Mouse (Mus musculus): ENCODE measurements around the gene Itgb3. TPM values are rescaled to one million over a fixed set of nuclear protein-coding genes. Genes with fewer than 3 reads are reported as not detected.

Itgb3 gene
- polyA plus RNA-seq, 1 experiment from 2014 or later: 5.1 TPM

DNA sequence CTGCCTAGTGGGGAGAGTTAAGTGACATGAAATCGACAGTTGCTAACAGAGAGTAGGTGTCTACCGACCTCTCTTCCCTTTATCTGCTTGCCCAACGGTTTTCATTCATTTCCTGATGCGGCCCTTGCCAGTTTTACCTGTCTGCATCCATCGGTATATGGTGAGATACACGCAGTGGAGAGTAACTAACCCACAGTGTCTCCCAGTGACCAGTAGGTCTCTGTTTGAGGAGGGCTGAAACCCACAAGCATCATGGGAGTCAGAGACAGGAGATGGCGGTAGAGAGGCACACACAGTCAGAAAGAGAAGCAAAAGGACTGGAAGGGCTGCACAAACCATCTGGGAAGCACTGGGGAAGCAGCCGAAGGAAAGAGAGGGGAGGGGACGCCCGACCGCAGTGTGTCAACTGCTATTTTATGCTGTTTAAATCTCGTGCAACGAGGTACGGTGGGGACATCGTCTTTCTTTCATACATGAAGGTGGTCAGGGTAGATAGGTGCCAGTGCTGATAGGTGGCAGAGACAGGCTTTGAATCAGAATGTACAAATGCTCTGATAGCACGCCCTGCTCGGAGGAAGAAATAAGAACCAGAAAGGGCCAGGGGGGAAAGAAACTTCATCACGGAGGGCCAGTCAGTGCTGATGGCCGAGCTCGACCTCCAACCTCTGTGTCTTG, 53.9 kb downstream of the Itgb3 start:
- Histone ChIP-seq H3K4me2 (replicated peaks; ENCODE audit: low read depth) (no peak overlapping the region), H3K4me1 (replicated peaks; ENCODE audit: control insufficient read depth, insufficient read depth) (no peaks in the 10 kb centered on the region), H3K36me3 (ENCODE audit: control insufficient read depth, insufficient read depth, low read length) (peaks cover 7% of the 10 kb centered on the region; the same call in 1 of the 2 replicates), H3K27me3 (ENCODE audit: control insufficient read depth, insufficient read depth, low read length) (no peaks in the 10 kb centered on the region), H3K4me3 (ENCODE audit: low read depth, low read length) (no peak overlapping the region), H3K9me3 (ENCODE audit: control insufficient read depth, low read length) (no peaks in the 10 kb centered on the region), H3K9ac (ENCODE audit: low read length) (no peak overlapping the region), H3K27ac (replicated peaks) (no peak overlapping the region)
- WGBS: 75% methylated on average over 20 of the region's 20 CpGs
- no peak for DNase-seq (ENCODE audit: low spot score)
- TF ChIP-seq EP300 (optimal IDR thresholded peaks at IDR 0.05) (no peak), CTCF (IDR thresholded peaks at IDR 0.05; ENCODE audit: low read depth) (peak; percentile 48)
- ATAC-seq (ENCODE audit: low FRiP score, low TSS enrichment): no peak

- no peak overlapping the region for H3K27ac ChIP-seq (replicated peaks)
- H3K4me3 ChIP-seq (ENCODE audit: low read depth, low read length): no peak overlapping the region
- no peak for ATAC-seq (ENCODE audit: low FRiP score, low TSS enrichment)
- no peak overlapping the region for H3K9ac ChIP-seq (ENCODE audit: low read length)
- H3K36me3 ChIP-seq (ENCODE audit: control insufficient read depth, insufficient read depth, low read length): peaks cover 7% of the 10 kb centered on the region; the same call in 1 of the 2 replicates
- no peak overlapping the region for H3K4me2 ChIP-seq (replicated peaks; ENCODE audit: low read depth)
- no peak for DNase-seq (ENCODE audit: low spot score)
- H3K4me1 ChIP-seq (replicated peaks; ENCODE audit: control insufficient read depth, insufficient read depth): no peaks in the 10 kb centered on the region
- no peaks in the 10 kb centered on the region for H3K9me3 ChIP-seq (ENCODE audit: control insufficient read depth, low read length)
- WGBS: 88% methylated on average over 11 of the region's 11 CpGs
- no peaks in the 10 kb centered on the region for H3K27me3 ChIP-seq (ENCODE audit: control insufficient read depth, insufficient read depth, low read length)
- TF ChIP-seq EP300 (optimal IDR thresholded peaks at IDR 0.05) (no peak), CTCF (IDR thresholded peaks at IDR 0.05; ENCODE audit: low read depth) (no peak)
These were observed 54.8 kb downstream of the Itgb3 start for GRCm38 (mm10) chr11:104662573-104662972.

DNA sequence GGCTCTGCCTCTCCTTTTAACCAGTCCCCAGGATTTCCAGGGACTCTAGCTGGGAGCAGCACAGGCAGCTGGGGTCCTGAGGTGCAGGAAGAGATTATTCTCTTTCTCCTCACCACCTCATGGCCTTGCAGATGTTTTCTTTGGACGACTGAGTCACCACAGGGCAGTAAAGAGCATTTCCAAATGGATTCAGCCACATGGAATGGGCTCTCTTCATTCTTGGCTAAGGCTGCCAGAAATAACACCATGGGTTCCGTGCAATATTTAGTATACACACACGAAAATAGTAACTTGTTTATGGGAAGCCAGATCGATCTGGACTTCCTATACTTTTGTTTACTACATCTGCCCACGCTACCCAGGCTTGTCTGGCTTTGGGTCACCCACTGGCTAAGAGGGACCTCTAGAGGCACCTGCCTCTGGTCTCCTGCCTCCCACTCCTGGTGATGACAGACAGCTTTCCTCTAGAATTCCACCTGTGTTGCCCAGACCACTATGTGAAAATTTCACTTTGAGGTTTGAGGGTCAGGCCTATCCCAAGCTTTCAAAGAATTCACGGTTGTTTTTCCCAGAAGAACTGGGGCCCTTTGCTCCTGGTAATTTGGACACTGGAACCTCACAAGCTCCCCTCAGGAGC, 55.6 kb downstream of the Itgb3 start:
- Histone ChIP-seq H3K36me3 (ENCODE audit: control insufficient read depth, insufficient read depth, low read length) (peaks cover 7% of the 10 kb centered on the region; the same call in 1 of the 2 replicates), H3K9ac (ENCODE audit: low read length) (no peak overlapping the region), H3K9me3 (ENCODE audit: control insufficient read depth, low read length) (no peaks in the 10 kb centered on the region), H3K4me3 (ENCODE audit: low read depth, low read length) (no peak overlapping the region), H3K4me1 (replicated peaks; ENCODE audit: control insufficient read depth, insufficient read depth) (no peaks in the 10 kb centered on the region), H3K27me3 (ENCODE audit: control insufficient read depth, insufficient read depth, low read length) (no peaks in the 10 kb centered on the region), H3K4me2 (replicated peaks; ENCODE audit: low read depth) (no peak overlapping the region), H3K27ac (replicated peaks) (no peak overlapping the region)
- DNase-seq (ENCODE audit: low spot score) (no peak), ATAC-seq (ENCODE audit: low FRiP score, low TSS enrichment) (no peak)
- no peak for TF ChIP-seq CTCF (IDR thresholded peaks at IDR 0.05; ENCODE audit: low read depth)
- TF ChIP-seq EP300 (optimal IDR thresholded peaks at IDR 0.05): no peak
- WGBS: 64% methylated on average over 6 of the region's 6 CpGs

DNA sequence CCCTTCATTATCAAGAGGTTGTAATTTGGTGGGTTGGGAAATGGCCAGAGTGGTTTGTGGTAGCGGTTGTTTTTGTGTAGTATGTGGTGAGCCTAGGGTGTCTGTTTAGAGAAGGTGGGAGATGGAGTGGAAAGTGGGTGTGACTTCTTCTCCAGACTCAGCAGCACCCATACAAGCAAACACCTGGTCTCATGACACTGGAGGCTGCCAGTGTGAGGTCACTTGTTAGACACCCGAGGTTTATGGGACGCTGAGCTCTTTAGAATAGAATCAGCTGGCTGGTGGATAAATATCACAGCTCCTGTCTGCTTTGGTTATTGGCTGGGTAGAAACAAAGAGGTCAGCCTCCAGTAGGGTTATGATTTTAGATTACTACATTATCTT, 56.1 kb downstream of the Itgb3 start:
- no peak overlapping the region for H3K4me2 ChIP-seq (replicated peaks; ENCODE audit: low read depth)
- H3K36me3 ChIP-seq (ENCODE audit: control insufficient read depth, insufficient read depth, low read length): peaks cover 7% of the 10 kb centered on the region; the same call in 1 of the 2 replicates
- no peak overlapping the region for H3K9ac ChIP-seq (ENCODE audit: low read length)
- ATAC-seq (ENCODE audit: low FRiP score, low TSS enrichment) (no peak), DNase-seq (ENCODE audit: low spot score) (no peak)
- no peaks in the 10 kb centered on the region for H3K4me1 ChIP-seq (replicated peaks; ENCODE audit: control insufficient read depth, insufficient read depth)
- TF ChIP-seq CTCF (IDR thresholded peaks at IDR 0.05; ENCODE audit: low read depth): no peak
- no peak for TF ChIP-seq EP300 (optimal IDR thresholded peaks at IDR 0.05)
- no peaks in the 10 kb centered on the region for H3K9me3 ChIP-seq (ENCODE audit: control insufficient read depth, low read length)
- H3K27me3 ChIP-seq (ENCODE audit: control insufficient read depth, insufficient read depth, low read length): no peaks in the 10 kb centered on the region
- WGBS: 56% methylated on average over 3 of the region's 3 CpGs
- no peak overlapping the region for H3K27ac ChIP-seq (replicated peaks)
- H3K4me3 ChIP-seq (ENCODE audit: low read depth, low read length): no peak overlapping the region

DNA sequence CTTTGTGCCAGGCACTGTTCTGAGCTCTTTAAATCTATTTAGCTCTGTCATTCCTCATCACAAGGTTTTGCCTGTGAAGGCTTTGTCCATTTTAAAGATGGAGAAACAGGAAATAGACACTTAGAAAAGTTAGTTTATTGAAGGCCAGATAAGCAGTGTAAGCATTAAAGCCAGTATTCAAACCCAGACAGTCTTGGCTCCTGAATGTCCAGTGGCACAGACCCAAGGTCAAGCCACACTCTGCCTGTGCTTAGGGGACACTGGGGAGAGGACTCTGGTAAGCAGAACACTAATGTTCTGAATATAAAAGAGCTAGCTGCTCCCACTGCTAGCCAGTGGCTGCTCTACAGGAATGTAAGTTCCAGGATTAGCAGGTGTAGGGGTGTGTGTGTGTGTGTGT, 56.6 kb downstream of the Itgb3 start:
- DNase-seq (ENCODE audit: low spot score): no peak
- H3K4me2 ChIP-seq (replicated peaks; ENCODE audit: low read depth): no peak overlapping the region
- no peaks in the 10 kb centered on the region for H3K4me1 ChIP-seq (replicated peaks; ENCODE audit: control insufficient read depth, insufficient read depth)
- no peak overlapping the region for H3K9ac ChIP-seq (ENCODE audit: low read length)
- H3K36me3 ChIP-seq (ENCODE audit: control insufficient read depth, insufficient read depth, low read length): peaks cover 7% of the 10 kb centered on the region; the same call in 1 of the 2 replicates
- TF ChIP-seq EP300 (optimal IDR thresholded peaks at IDR 0.05): no peak
- no peak for TF ChIP-seq CTCF (IDR thresholded peaks at IDR 0.05; ENCODE audit: low read depth)
- ATAC-seq (ENCODE audit: low FRiP score, low TSS enrichment): no peak
- no peak overlapping the region for H3K27ac ChIP-seq (replicated peaks)
- H3K9me3 ChIP-seq (ENCODE audit: control insufficient read depth, low read length): no peaks in the 10 kb centered on the region
- H3K4me3 ChIP-seq (ENCODE audit: low read depth, low read length): no peak overlapping the region
- H3K27me3 ChIP-seq (ENCODE audit: control insufficient read depth, insufficient read depth, low read length): no peaks in the 10 kb centered on the region

GRCm38 (mm10) chr11:104667399-104667798, 59.6 kb downstream of the Itgb3 start:
- Histone ChIP-seq H3K4me3 (ENCODE audit: low read depth, low read length) (no peak overlapping the region), H3K4me1 (replicated peaks; ENCODE audit: control insufficient read depth, insufficient read depth) (no peaks in the 10 kb centered on the region), H3K27ac (replicated peaks) (no peak overlapping the region), H3K4me2 (replicated peaks; ENCODE audit: low read depth) (no peak overlapping the region), H3K9me3 (ENCODE audit: control insufficient read depth, low read length) (no peaks in the 10 kb centered on the region), H3K36me3 (ENCODE audit: control insufficient read depth, insufficient read depth, low read length) (peaks cover 5% of the 10 kb centered on the region; the same call in 1 of the 2 replicates), H3K9ac (ENCODE audit: low read length) (no peak overlapping the region), H3K27me3 (ENCODE audit: control insufficient read depth, insufficient read depth, low read length) (no peaks in the 10 kb centered on the region)
- TF ChIP-seq EP300 (optimal IDR thresholded peaks at IDR 0.05) (no peak), CTCF (IDR thresholded peaks at IDR 0.05; ENCODE audit: low read depth) (no peak)
- DNase-seq (ENCODE audit: low spot score) (no peak), ATAC-seq (ENCODE audit: low FRiP score, low TSS enrichment) (0 out of 2 replicates have a peak, but pooled peaks have one; percentile 18)
- 52% methylated on average over 5 of the region's 5 CpGs for WGBS
